Mouse (Mus musculus) forebrain, embryonic 16.5 days (tissue): ENCODE results near the gene Nim1k. TPM values are rescaled to one million over a fixed set of nuclear protein-coding genes. Genes with fewer than 3 reads are reported as not detected.

Experiments
- ATAC-seq: fragments of 200-750 bp; cut with Nextera tagmentation; 2 replicates; pipeline ENCODE4 v1.8.0; 2017; ENCODE audit warnings: mild to moderate bottlenecking, moderate library complexity
- H3K27ac ChIP-seq: fragments of 300-500 bp; sonication (generic); 2 replicates; pipeline ENCODE4 v1.5.1; 2014; ENCODE audit warnings: low read length, control low read depth
- H3K27me3 ChIP-seq: fragments of 300-500 bp; sonication (generic); replicated peaks from 2 replicates; pipeline ENCODE4 v1.6.1; 2014; ENCODE audit warnings: low read length; ENCODE audit not compliant: control insufficient read depth, insufficient read depth
- H3K36me3 ChIP-seq: fragments of 300-500 bp; sonication (generic); 2 replicates; pipeline ENCODE4 v1.6.1; 2014; ENCODE audit not compliant: control insufficient read depth, insufficient read depth
- H3K4me1 ChIP-seq: fragments of 300-500 bp; sonication (generic); replicated peaks from 2 replicates; pipeline ENCODE4 v1.6.1; 2014; ENCODE audit warnings: low read length; ENCODE audit not compliant: control insufficient read depth, insufficient read depth
- H3K4me2 ChIP-seq: fragments of 300-500 bp; sonication (generic); 2 replicates; pipeline ENCODE4 v1.6.1; 2014; ENCODE audit warnings: mild to moderate bottlenecking, low read length, control low read depth
- H3K4me3 ChIP-seq: fragments of 300-500 bp; sonication (generic); replicated peaks from 2 replicates; pipeline ENCODE4 v1.5.1; 2014; ENCODE audit warnings: mild to moderate bottlenecking, low read length, control low read depth
- H3K9ac ChIP-seq: fragments of 300-500 bp; sonication (generic); replicated peaks from 2 replicates; pipeline ENCODE4 v1.6.1; 2014; ENCODE audit warnings: low read depth, low read length, control low read depth
- H3K9me3 ChIP-seq: fragments of 300-500 bp; sonication (generic); 2 replicates; pipeline ENCODE4 v1.6.1; 2016; ENCODE audit warnings: low read length; ENCODE audit not compliant: control insufficient read depth
- WGBS: fragments of 180-500 bp; shearing (Covaris S2); extraction: QIAGEN DNeasy Blood & Tissue Kit; methylation state at CpG from one replicate; pipeline ENCODE4 v1.1.7; 2014; 5-methylcytosine and 5-hydroxymethylcytosine counted together
- polyA plus RNA-seq: library from polyadenylated mRNA; unstranded; fragments of >200 nt; fragmentation: Nextera tagmentation; extraction: Ambion mirVana; gene quantifications from 2 replicates; pipeline ENCODE4 v1.2.1, GENCODE M21; 2015

The Nim1k gene
- polyA plus RNA-seq, 1 experiment from 2014 or later: 8.0 TPM

- no peaks in the 10 kb centered on the region for H3K9me3 ChIP-seq
- no peaks in the 10 kb centered on the region for H3K4me1 ChIP-seq
- 93% methylated on average over 7 of the region's 7 CpGs for WGBS
- ATAC-seq: no peak
- H3K27me3 ChIP-seq: no peaks in the 10 kb centered on the region
- no peak overlapping the region for H3K27ac ChIP-seq
- H3K36me3 ChIP-seq: peaks cover 30% of the 10 kb centered on the region
- no peak overlapping the region for H3K4me2 ChIP-seq
- H3K4me3 ChIP-seq: no peak overlapping the region
- no peak overlapping the region for H3K9ac ChIP-seq
Measured at GRCm38 (mm10) chr13:119766480-119766879, 10.8 kb upstream of the Nim1k start.

- Histone ChIP-seq H3K36me3 (no peaks in the 10 kb centered on the region), H3K9me3 (no peaks in the 10 kb centered on the region), H3K4me3 (no peak overlapping the region), H3K4me2 (no peak overlapping the region; the same call in 1 of the 2 replicates), H3K4me1 (peaks cover 22% of the 10 kb centered on the region), H3K27me3 (no peaks in the 10 kb centered on the region), H3K27ac (no peak overlapping the region), H3K9ac (no peak overlapping the region)
- 40% methylated on average over 5 of the region's 5 CpGs for WGBS
- ATAC-seq: no peak
Measured at GRCm38 (mm10) chr13:119756831-119757230, 1.1 kb upstream of the Nim1k start.

- H3K27me3 ChIP-seq: no peaks in the 10 kb centered on the region
- H3K4me3 ChIP-seq: peak overlapping the region; percentile 72
- H3K9me3 ChIP-seq: no peaks in the 10 kb centered on the region
- peak overlapping the region; percentile 87 for H3K9ac ChIP-seq
- H3K36me3 ChIP-seq: no peaks in the 10 kb centered on the region
- peaks cover 22% of the 10 kb centered on the region for H3K4me1 ChIP-seq
- H3K27ac ChIP-seq: peak overlapping the region; percentile 85
- under 1% methylated on average over 16 of the region's 16 CpGs for WGBS
- peak; percentile 40 for ATAC-seq
- H3K4me2 ChIP-seq: peak overlapping the region; percentile 97
Measured at GRCm38 (mm10) chr13:119755141-119755547, 538 bp downstream of the Nim1k start.

GRCm38 (mm10) chr13:119754635-119755020 lies 1.1 kb downstream of the Nim1k start:
- H3K9ac ChIP-seq: peak overlapping the region; percentile 87
- peaks cover 22% of the 10 kb centered on the region for H3K4me1 ChIP-seq
- H3K27ac ChIP-seq: peak overlapping the region; percentile 85
- 6% methylated on average over 3 of the region's 3 CpGs for WGBS
- no peak for ATAC-seq
- H3K9me3 ChIP-seq: no peaks in the 10 kb centered on the region
- no peaks in the 10 kb centered on the region for H3K36me3 ChIP-seq
- peak overlapping the region; percentile 72 for H3K4me3 ChIP-seq
- no peaks in the 10 kb centered on the region for H3K27me3 ChIP-seq
- peak overlapping the region; percentile 97 for H3K4me2 ChIP-seq

GRCm38 (mm10) chr13:119753859-119754634 lies 1.6 kb downstream of the Nim1k start:
- Histone ChIP-seq H3K4me2 (peak overlapping the region; percentile 97), H3K27me3 (no peaks in the 10 kb centered on the region), H3K9me3 (no peaks in the 10 kb centered on the region), H3K4me1 (peaks cover 22% of the 10 kb centered on the region), H3K9ac (no peak overlapping the region), H3K36me3 (no peaks in the 10 kb centered on the region), H3K27ac (peak overlapping the region; percentile 62), H3K4me3 (no peak overlapping the region; the same call in 1 of the 2 replicates)
- 9% methylated on average over 9 of the region's 9 CpGs for WGBS
- peak; percentile 49 for ATAC-seq

GRCm38 (mm10) chr13:119746930-119747329 lies 8.8 kb downstream of the Nim1k start:
- no peak for ATAC-seq
- no peaks in the 10 kb centered on the region for H3K27me3 ChIP-seq

GRCm38 (mm10) chr13:119743470-119743869 lies 12.2 kb downstream of the Nim1k start:
- ATAC-seq: no peak
- 0 out of 2 replicates have a peak, but pooled peaks cover 2% of the 10 kb centered on the region for H3K9me3 ChIP-seq
- peaks cover 7% of the 10 kb centered on the region for H3K4me1 ChIP-seq
- H3K4me2 ChIP-seq: no peak overlapping the region
- no peak overlapping the region for H3K9ac ChIP-seq
- no peak overlapping the region for H3K4me3 ChIP-seq
- H3K36me3 ChIP-seq: no peaks in the 10 kb centered on the region
- no peaks in the 10 kb centered on the region for H3K27me3 ChIP-seq
- 57% methylated on average over 3 of the region's 3 CpGs for WGBS
- H3K27ac ChIP-seq: no peak overlapping the region

More at GRCm38 (mm10) chr13:119746930-119747329, 8.8 kb downstream of the Nim1k start:
- WGBS: 90% methylated on average over 4 of the region's 4 CpGs
- Histone ChIP-seq H3K9ac (no peak overlapping the region), H3K4me1 (peaks cover 1% of the 10 kb centered on the region), H3K36me3 (no peaks in the 10 kb centered on the region), H3K4me3 (no peak overlapping the region), H3K4me2 (no peak overlapping the region), H3K27ac (no peak overlapping the region), H3K9me3 (0 out of 2 replicates have a peak, but pooled peaks cover 2% of the 10 kb centered on the region)

GRCm38 (mm10) chr13:119742711-119743415 lies 12.8 kb downstream of the Nim1k start:
- Histone ChIP-seq H3K9me3 (no peaks in the 10 kb centered on the region), H3K27me3 (no peaks in the 10 kb centered on the region), H3K36me3 (no peaks in the 10 kb centered on the region), H3K4me3 (no peak overlapping the region), H3K27ac (no peak overlapping the region), H3K4me2 (no peak overlapping the region), H3K9ac (no peak overlapping the region), H3K4me1 (peaks cover 7% of the 10 kb centered on the region)
- WGBS: 87% methylated on average over 6 of the region's 6 CpGs
- no peak for ATAC-seq

- Histone ChIP-seq H3K27ac (peak overlapping the region; percentile 56), H3K27me3 (no peaks in the 10 kb centered on the region), H3K36me3 (no peaks in the 10 kb centered on the region), H3K4me3 (peak overlapping the region; percentile 33), H3K9ac (peak overlapping the region; percentile 53), H3K9me3 (no peaks in the 10 kb centered on the region), H3K4me2 (peak overlapping the region; percentile 58), H3K4me1 (peaks cover 7% of the 10 kb centered on the region)
- ATAC-seq: peak; percentile 82
- WGBS: 1% methylated on average over 19 of the region's 19 CpGs
Measured at GRCm38 (mm10) chr13:119741390-119742237, 14.1 kb downstream of the Nim1k start.
